Mouse (Mus musculus): ENCODE measurements around the gene Dnah9. TPM values are rescaled to one million over a fixed set of nuclear protein-coding genes. Genes with fewer than 3 reads are reported as not detected.
A peak's percentile ranks its signal among the peaks of the same experiment; 100 is the strongest.

Gene Dnah9
- polyA plus RNA-seq, 1 experiment from 2014 or later, result not detected

DNA sequence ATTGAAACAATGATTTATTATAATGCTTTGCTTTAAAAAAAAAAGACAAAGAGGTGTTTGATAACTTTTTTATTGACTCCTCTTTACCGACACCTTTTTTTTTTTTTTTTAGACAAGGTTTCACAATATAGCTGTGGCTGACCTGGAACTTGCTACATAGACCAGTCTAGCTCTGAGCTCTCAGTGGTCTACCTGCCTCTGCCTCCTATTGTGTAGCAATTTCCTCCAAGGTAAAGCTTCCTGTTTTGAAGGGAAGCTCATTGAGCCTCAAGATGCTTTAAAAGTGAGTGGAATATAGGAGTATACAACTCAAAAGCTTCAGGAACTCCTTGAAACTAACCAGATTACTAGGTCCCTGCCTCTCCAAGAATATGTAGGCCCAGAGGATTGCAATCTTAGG lies 372.5 kb downstream of the Dnah9 start:
- 63% methylated on average over 1 of the region's 1 CpGs for WGBS (ENCODE audit: missing documents)
- Histone ChIP-seq H3K79me2 (ENCODE audit: inconsistent target) (no peaks in the 10 kb centered on the region), H3K27ac (no peak overlapping the region), H3K4me3 (ENCODE audit: inconsistent target) (no peak overlapping the region), H3K36me3 (ENCODE audit: inconsistent target) (no peaks in the 10 kb centered on the region)

DNA sequence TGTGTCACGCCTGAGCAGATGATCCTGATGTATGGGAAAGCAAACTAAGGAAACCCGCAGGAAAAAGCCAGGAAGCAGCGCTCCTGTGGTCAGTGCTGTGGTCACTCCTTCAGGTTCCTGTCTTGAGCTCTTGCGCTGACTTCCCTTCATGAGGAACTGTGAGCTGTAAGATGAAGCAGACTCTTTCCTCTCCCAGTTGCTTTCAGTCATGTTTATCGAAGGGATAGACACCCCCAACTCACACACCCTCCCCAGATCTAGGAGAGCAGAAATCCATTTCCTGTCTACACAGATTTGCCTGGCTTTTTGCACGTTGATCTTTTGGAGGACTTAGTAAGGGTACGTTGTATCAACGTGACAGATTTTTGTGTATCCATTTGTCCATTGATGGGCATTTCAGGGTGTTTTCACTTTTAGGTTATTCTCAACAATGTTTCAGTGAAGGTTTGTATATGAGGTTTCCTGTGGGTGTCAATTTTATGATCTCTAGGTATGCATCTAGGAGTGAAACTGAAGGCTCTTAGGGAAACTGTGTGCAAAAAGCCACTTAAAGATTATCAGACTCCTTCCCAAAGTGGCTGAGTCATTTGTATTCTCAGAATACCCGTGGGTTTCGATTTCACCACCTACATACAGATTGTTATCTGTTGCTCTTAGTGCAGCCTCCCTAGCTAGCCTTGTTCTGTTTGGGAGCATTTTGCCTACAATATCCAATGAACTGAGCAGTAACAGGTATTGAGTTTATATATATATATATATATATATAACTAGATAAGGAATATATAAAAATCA lies 373.7 kb downstream of the Dnah9 start:
- H3K4me3 ChIP-seq (ENCODE audit: inconsistent target), result peak overlapping the region; percentile 6; the same call in 1 of the 2 replicates
- peak overlapping the region; percentile 13; the same call in 1 of the 2 replicates for H3K27ac ChIP-seq
- 2% methylated on average over 10 of the region's 10 CpGs for WGBS (ENCODE audit: missing documents)
- no peaks in the 10 kb centered on the region for H3K79me2 ChIP-seq (ENCODE audit: inconsistent target)
- no peaks in the 10 kb centered on the region for H3K36me3 ChIP-seq (ENCODE audit: inconsistent target)

DNA sequence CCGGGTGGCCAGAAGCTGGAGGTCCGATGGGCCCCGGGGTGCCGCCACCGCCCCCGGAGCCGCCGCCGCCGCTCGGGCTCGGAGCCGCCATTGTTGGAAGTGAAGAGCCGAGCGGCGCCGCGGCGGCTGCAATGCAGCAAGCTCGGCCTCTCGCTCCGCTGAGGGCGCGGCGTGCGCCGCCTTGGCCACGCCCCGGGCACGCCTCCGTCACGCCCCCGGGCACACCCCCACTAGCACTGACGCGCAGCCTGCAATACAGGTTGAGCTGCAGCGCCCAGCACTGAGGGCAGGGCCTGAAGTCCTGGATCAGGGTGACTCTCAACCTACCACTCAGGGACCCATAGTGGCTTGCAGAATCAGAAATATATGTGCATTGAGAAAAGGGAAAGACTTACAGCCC lies 380.2 kb downstream of the Dnah9 start, which contains the start of gene Map2k4:
Gene Map2k4, minus strand, starts transcription at position 144 of the 400 bp plus-strand sequence.
- Histone ChIP-seq H3K27ac (no peak within 1 kb of the TSS), H3K36me3 (ENCODE audit: inconsistent target) (no peaks in the 10 kb centered on the region), H3K79me2 (ENCODE audit: inconsistent target) (peaks cover 44% of the 10 kb centered on the region), H3K4me3 (ENCODE audit: inconsistent target) (peak within 1 kb of the TSS; percentile 64)
- WGBS (ENCODE audit: missing documents), result under 1% methylated on average over 35 of the region's 36 CpGs

DNA sequence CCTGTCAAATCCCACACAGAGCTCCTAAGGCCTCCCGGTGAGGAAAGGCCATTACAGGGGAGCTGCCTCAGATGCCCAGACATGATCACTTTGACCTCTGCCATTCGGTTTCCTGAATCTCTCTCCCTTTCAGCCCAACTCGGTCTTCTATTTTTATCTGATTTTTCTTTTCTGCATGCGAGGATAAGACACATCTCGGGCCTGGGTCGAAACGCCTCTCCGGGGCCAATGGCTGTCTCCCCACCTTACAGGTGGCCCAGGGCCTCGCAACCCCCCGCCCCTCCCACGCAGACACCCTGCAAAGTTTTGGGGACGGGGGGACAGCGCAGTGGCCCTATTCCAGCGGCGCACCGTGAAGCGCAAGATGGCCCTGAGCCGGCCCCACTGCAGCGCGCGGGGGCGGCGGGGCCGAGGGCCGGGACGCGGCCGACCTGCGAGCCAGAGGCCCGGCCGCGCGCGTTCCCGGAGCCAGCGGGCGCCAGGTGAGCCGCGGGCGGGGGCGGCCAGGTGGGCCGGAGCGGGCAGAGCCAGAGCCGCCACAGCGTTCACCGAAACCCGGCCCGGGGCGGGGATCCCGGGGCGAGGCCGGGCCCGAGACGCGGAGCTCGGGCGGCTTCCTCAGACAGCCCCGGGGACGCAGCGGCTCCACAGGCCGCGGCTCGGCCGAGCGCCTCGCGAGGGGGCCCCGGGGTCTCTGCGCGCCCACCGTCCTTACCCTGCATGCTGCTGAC lies 380.8 kb downstream of the Dnah9 start:
- Histone ChIP-seq H3K4me3 (ENCODE audit: inconsistent target) (peak overlapping the region; percentile 64), H3K79me2 (ENCODE audit: inconsistent target) (peaks cover 50% of the 10 kb centered on the region), H3K27ac (no peak overlapping the region), H3K36me3 (ENCODE audit: inconsistent target) (no peaks in the 10 kb centered on the region)
- WGBS (ENCODE audit: missing documents), result 1% methylated on average over 43 of the region's 71 CpGs

DNA sequence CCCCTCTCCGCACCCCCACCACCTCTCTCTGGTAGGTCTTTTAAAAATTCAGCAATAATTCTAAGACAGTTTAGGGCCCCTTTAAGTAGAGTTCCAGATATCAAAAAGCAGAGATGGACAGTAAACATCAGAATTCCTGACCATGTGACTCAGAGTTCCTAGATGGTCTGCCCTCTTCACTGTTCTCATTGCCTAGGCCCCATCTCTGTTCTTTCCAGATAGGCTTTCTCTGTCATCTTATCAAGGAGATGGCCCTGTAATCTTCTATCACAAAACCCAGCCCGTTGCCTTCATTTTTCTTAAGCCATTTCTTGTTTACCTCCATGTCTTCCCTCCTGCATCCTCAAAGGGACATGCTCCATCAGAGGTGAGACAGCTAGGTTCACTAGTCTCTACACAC lies 382.2 kb downstream of the Dnah9 start:
- Histone ChIP-seq H3K4me3 (ENCODE audit: inconsistent target) (no peak overlapping the region), H3K27ac (no peak overlapping the region), H3K36me3 (ENCODE audit: inconsistent target) (no peaks in the 10 kb centered on the region), H3K79me2 (ENCODE audit: inconsistent target) (peaks cover 64% of the 10 kb centered on the region)
- 88% methylated on average over 2 of the region's 2 CpGs for WGBS (ENCODE audit: missing documents)

DNA sequence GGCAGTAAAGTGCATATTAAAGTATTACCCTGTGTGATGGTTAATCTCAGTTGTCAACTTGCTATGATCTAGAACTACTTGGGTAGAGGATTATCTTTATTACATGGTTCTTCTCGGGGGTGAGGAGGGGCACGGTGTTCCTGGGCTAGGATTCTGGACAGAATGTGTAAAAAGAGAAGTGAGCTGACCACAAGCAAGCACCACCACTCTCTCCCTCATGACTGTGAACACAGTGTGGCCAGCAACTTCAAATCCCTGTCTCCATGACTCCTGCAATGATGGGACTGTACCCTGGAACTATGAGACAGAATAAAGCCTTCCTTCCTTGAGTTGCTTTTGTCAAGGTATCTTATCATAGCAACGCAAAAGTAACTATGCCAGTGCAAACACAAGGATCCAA lies 386.8 kb downstream of the Dnah9 start:
- peaks cover 100% of the 10 kb centered on the region for H3K79me2 ChIP-seq (ENCODE audit: inconsistent target)
- WGBS (ENCODE audit: missing documents), result 39% methylated on average over 3 of the region's 3 CpGs

More for the DNA sequence above, 386.8 kb downstream of the Dnah9 start:
- Histone ChIP-seq H3K4me3 (ENCODE audit: inconsistent target) (no peak overlapping the region), H3K27ac (no peak overlapping the region), H3K36me3 (ENCODE audit: inconsistent target) (no peaks in the 10 kb centered on the region)
